Mouse (Mus musculus) CD4-positive, CD25-positive, alpha-beta regulatory T cell, adult 9 weeks (primary cell): ENCODE data around the gene Def6. TPM values are rescaled to one million over a fixed set of nuclear protein-coding genes. Genes with fewer than 3 reads are reported as not detected.

Experiments used
- polyA plus RNA-seq: library from polyadenylated mRNA; unstranded; fragments of 100-300 nt; shearing (Covaris generic); gene quantifications from one replicate; pipeline ENCODE4 v1.2.1, GENCODE M21; 2017

The Def6 gene
- 127 TPM for polyA plus RNA-seq

DNA sequence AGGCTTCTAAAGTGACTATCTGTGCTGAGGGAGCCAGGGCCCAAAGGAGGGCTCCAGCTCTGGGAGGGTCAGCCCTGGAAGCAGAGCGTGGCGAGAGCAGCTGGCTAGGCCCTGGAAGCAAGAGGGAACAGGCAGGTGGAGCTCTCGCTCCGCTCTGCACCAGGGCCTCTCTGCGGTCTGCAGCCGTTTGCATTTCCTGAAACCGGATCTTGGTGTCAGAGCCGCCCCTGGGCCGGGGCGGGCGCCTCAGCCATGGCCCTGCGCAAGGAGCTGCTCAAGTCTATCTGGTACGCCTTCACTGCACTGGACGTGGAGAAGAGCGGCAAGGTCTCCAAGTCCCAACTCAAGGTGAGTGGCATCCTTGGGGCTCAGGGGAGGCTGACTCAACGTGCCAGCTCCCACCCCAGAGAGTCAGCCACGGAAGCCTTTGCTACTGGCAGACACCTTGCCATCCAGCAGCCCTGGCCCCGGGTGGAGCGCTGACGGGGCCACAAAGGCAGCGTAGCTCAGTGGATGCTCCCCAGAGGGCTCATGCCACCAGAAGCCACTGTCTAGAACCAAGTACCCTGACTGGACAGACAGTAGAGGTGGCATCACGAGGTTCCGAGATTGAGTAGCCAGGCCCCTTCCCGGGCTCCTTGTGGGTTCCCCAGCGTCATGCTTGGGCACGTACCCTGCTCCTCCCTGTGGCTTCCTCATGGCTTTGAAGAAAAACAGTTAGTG is at the start of gene Def6:
TSS of gene Def6 (plus strand) at position 188 of the 723 bp plus-strand sequence.

GRCm38 (mm10) chr17:28176775-28177539 is 30.6 kb upstream of the Def6 start, which contains the start of gene Zfp523:
Gene Zfp523, plus strand, starts transcription at chr17:28177129.

DNA sequence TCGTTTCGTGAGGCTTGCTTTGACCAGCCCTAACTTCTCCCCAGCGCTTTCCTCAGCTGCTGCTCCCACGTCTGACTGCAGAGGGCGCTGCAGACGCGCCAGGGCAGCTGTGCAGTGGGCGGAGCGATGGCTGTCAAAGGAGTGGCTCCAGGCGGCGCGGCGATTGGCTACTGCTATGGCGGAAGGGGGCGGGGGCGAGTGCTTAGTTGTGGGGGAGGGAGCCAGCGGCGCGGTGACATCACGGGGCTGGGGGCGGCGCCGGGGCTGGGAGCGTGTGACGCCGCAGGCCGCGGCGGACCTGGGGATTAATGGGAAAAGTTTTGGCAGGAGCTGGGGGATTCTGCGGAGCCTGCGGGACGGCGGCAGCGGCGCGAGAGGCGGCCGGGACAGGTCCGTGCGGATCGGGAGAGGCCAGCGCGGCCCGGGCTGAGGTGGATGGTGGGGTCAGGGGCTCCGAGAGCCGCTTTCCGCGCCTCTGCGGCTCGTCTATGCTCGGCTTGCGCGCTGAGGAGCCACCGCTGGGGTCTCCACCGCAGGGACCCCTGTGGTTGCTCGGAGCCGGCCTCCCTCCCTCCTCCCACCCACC is 25.0 kb downstream of the Def6 start, which contains the start of gene Ppard:
TSS of gene Ppard (plus strand) at position 226 of the 586 bp plus-strand sequence.

Other genes starting within 250 kb of the Def6 start
- 0.94 TPM for gene Tcp11, start 127.1 kb upstream of the Def6 start, polyA plus RNA-seq
- gene Scube3, start 65.6 kb upstream of the Def6 start, polyA plus RNA-seq, result not detected
- gene Zfp523, start 30.6 kb upstream of the Def6 start, polyA plus RNA-seq, result 4.6 TPM
- gene Ppard, start 24.9 kb downstream of the Def6 start, polyA plus RNA-seq, result 3.2 TPM
- gene Fance, start 105.7 kb downstream of the Def6 start, polyA plus RNA-seq, result 5.4 TPM
- gene Rpl10a, start 120.7 kb downstream of the Def6 start, polyA plus RNA-seq, result 597 TPM
- not detected for gene Tead3, start 143.0 kb downstream of the Def6 start, polyA plus RNA-seq
- gene Tulp1, start 157.4 kb downstream of the Def6 start, polyA plus RNA-seq, result not detected